Mouse (Mus musculus) forebrain, embryonic 14.5 days (tissue): ENCODE measurements around the gene Samd13. TPM values are rescaled to one million over a fixed set of nuclear protein-coding genes. Genes with fewer than 3 reads are reported as not detected.
A peak's percentile ranks its signal among the peaks of the same experiment; 100 is the strongest.

Source experiments
- ATAC-seq: fragments of 200-750 bp; cut with Nextera tagmentation; 2 replicates; pipeline ENCODE4 v1.8.0; 2017; ENCODE audit warnings: mild to moderate bottlenecking, moderate library complexity
- DNase-seq: peaks from one replicate; pipeline ENCODE4 v3.0.0-alpha.2; 2015; ENCODE audit warnings: low spot score
- H3K27ac ChIP-seq: fragments of 300-500 bp; sonication (generic); 2 replicates; pipeline ENCODE4 v1.5.1; 2014; ENCODE audit warnings: low read depth, mild to moderate bottlenecking, control low read depth, low read length, moderate library complexity
- H3K27me3 ChIP-seq: fragments of 300-500 bp; sonication (generic); replicated peaks from 2 replicates; pipeline ENCODE4 v1.6.1; 2014; ENCODE audit warnings: low read length, control low read depth, mixed read lengths; ENCODE audit not compliant: control insufficient read depth, insufficient read depth
- H3K36me3 ChIP-seq: fragments of 300-500 bp; sonication (generic); 2 replicates; pipeline ENCODE4 v1.6.1; 2014; ENCODE audit warnings: low read length, control low read depth; ENCODE audit not compliant: control insufficient read depth, insufficient read depth
- H3K4me1 ChIP-seq: fragments of 300-500 bp; sonication (generic); 2 replicates; pipeline ENCODE4 v1.6.1; 2014; ENCODE audit warnings: antibody characterized with exemption, low read length, control low read depth; ENCODE audit not compliant: control insufficient read depth, insufficient read depth
- H3K4me2 ChIP-seq: fragments of 300-500 bp; sonication (generic); 2 replicates; pipeline ENCODE4 v1.6.1; 2014; ENCODE audit warnings: mild to moderate bottlenecking, control low read depth, low read length
- H3K4me3 ChIP-seq: fragments of 300-500 bp; sonication (generic); 2 replicates; pipeline ENCODE4 v1.5.1; 2014; ENCODE audit warnings: low read depth, low read length, control low read depth
- H3K9ac ChIP-seq: fragments of 300-500 bp; sonication (generic); 2 replicates; pipeline ENCODE4 v1.6.1; 2014; ENCODE audit warnings: mild to moderate bottlenecking, low read length, control low read depth, moderate library complexity
- H3K9me3 ChIP-seq: fragments of 300-500 bp; sonication (generic); replicated peaks from 2 replicates; pipeline ENCODE4 v1.6.1; 2016; ENCODE audit warnings: low read length, control low read depth, mixed read lengths; ENCODE audit not compliant: control insufficient read depth
- WGBS: fragments of 180-500 bp; shearing (Covaris S2); extraction: QIAGEN DNeasy Blood & Tissue Kit; methylation state at CpG from one replicate; pipeline ENCODE4 v1.1.7; 2014; 5-methylcytosine and 5-hydroxymethylcytosine counted together
- polyA plus RNA-seq: library from polyadenylated mRNA; unstranded; fragments of >200 nt; fragmentation: Nextera tagmentation; extraction: Ambion mirVana; gene quantifications from 2 replicates; pipeline ENCODE4 v1.2.1, GENCODE M21; 2014

The Samd13 gene
- polyA plus RNA-seq, 1 experiment from 2014 or later: 0.30 TPM

- Histone ChIP-seq H3K9me3 (no peaks in the 10 kb centered on the region), H3K27me3 (no peaks in the 10 kb centered on the region), H3K27ac (no peak overlapping the region), H3K4me1 (no peaks in the 10 kb centered on the region), H3K9ac (no peak overlapping the region), H3K4me3 (no peak overlapping the region), H3K4me2 (no peak overlapping the region), H3K36me3 (no peaks in the 10 kb centered on the region)
- WGBS: 89% methylated on average over 5 of the region's 5 CpGs
- no peak for ATAC-seq
- no peak for DNase-seq
Observed at GRCm38 (mm10) chr3:146632506-146632905, 52.9 kb downstream of the Samd13 start.

- no peak for ATAC-seq
- H3K9me3 ChIP-seq: no peaks in the 10 kb centered on the region
- no peaks in the 10 kb centered on the region for H3K4me1 ChIP-seq
- DNase-seq: no peak
- no peaks in the 10 kb centered on the region for H3K36me3 ChIP-seq
- 70% methylated on average over 8 of the region's 8 CpGs for WGBS
- H3K27ac ChIP-seq: no peak overlapping the region
- no peak overlapping the region for H3K4me3 ChIP-seq
- H3K4me2 ChIP-seq: no peak overlapping the region
- H3K9ac ChIP-seq: no peak overlapping the region
- no peaks in the 10 kb centered on the region for H3K27me3 ChIP-seq
Observed at GRCm38 (mm10) chr3:146628227-146628982, 57.0 kb downstream of the Samd13 start.

GRCm38 (mm10) chr3:146625766-146626165 is 59.6 kb downstream of the Samd13 start:
- Histone ChIP-seq H3K27ac (no peak overlapping the region), H3K36me3 (no peaks in the 10 kb centered on the region), H3K4me2 (no peak overlapping the region), H3K4me3 (no peak overlapping the region), H3K4me1 (no peaks in the 10 kb centered on the region), H3K9ac (no peak overlapping the region), H3K27me3 (no peaks in the 10 kb centered on the region), H3K9me3 (no peaks in the 10 kb centered on the region)
- no peak for ATAC-seq
- no peak for DNase-seq
- WGBS: 93% methylated on average over 4 of the region's 4 CpGs

GRCm38 (mm10) chr3:146621966-146622365 is 63.4 kb downstream of the Samd13 start:
- Histone ChIP-seq H3K27ac (no peak overlapping the region), H3K27me3 (no peaks in the 10 kb centered on the region), H3K4me3 (no peak overlapping the region), H3K4me2 (no peak overlapping the region), H3K36me3 (no peaks in the 10 kb centered on the region), H3K9me3 (no peaks in the 10 kb centered on the region), H3K4me1 (no peaks in the 10 kb centered on the region), H3K9ac (no peak overlapping the region)
- DNase-seq (no peak), ATAC-seq (no peak)
- 87% methylated on average over 11 of the region's 11 CpGs for WGBS

GRCm38 (mm10) chr3:146620555-146621249 is 64.7 kb downstream of the Samd13 start:
- no peaks in the 10 kb centered on the region for H3K27me3 ChIP-seq
- no peak overlapping the region for H3K9ac ChIP-seq
- H3K4me2 ChIP-seq: no peak overlapping the region
- no peaks in the 10 kb centered on the region for H3K36me3 ChIP-seq
- H3K9me3 ChIP-seq: no peaks in the 10 kb centered on the region
- no peaks in the 10 kb centered on the region for H3K4me1 ChIP-seq
- no peak overlapping the region for H3K4me3 ChIP-seq
- DNase-seq (peak; percentile 23), ATAC-seq (no peak)
- no peak overlapping the region for H3K27ac ChIP-seq
- WGBS: 90% methylated on average over 14 of the region's 14 CpGs

- ATAC-seq (no peak), DNase-seq (no peak)
- H3K9me3 ChIP-seq: no peaks in the 10 kb centered on the region
- H3K36me3 ChIP-seq: no peaks in the 10 kb centered on the region
- no peak overlapping the region for H3K4me2 ChIP-seq
- 87% methylated on average over 10 of the region's 10 CpGs for WGBS
- no peak overlapping the region for H3K9ac ChIP-seq
- no peaks in the 10 kb centered on the region for H3K4me1 ChIP-seq
- no peak overlapping the region for H3K4me3 ChIP-seq
- H3K27ac ChIP-seq: no peak overlapping the region
- H3K27me3 ChIP-seq: no peaks in the 10 kb centered on the region
Observed at GRCm38 (mm10) chr3:146620101-146620500, 65.3 kb downstream of the Samd13 start.

- WGBS: 89% methylated on average over 4 of the region's 4 CpGs
Observed at GRCm38 (mm10) chr3:146618357-146618756, 67.0 kb downstream of the Samd13 start.

GRCm38 (mm10) chr3:146617946-146618345 is 67.4 kb downstream of the Samd13 start:
- no peaks in the 10 kb centered on the region for H3K4me1 ChIP-seq
- H3K36me3 ChIP-seq: no peaks in the 10 kb centered on the region
- no peaks in the 10 kb centered on the region for H3K9me3 ChIP-seq
- no peak for DNase-seq
- no peak for ATAC-seq
- H3K4me2 ChIP-seq: no peak overlapping the region
- no peaks in the 10 kb centered on the region for H3K27me3 ChIP-seq
- H3K9ac ChIP-seq: no peak overlapping the region
- H3K27ac ChIP-seq: no peak overlapping the region
- H3K4me3 ChIP-seq: no peak overlapping the region

More at GRCm38 (mm10) chr3:146618357-146618756, 67.0 kb downstream of the Samd13 start:
- no peak overlapping the region for H3K27ac ChIP-seq
- H3K4me3 ChIP-seq: no peak overlapping the region
- no peaks in the 10 kb centered on the region for H3K27me3 ChIP-seq
- DNase-seq (no peak), ATAC-seq (no peak)
- H3K36me3 ChIP-seq: no peaks in the 10 kb centered on the region
- H3K9me3 ChIP-seq: no peaks in the 10 kb centered on the region
- no peaks in the 10 kb centered on the region for H3K4me1 ChIP-seq
- H3K9ac ChIP-seq: no peak overlapping the region
- H3K4me2 ChIP-seq: no peak overlapping the region
